Mouse (Mus musculus) liver, embryonic 11.5 days (tissue): Measurements from ENCODE around the gene Bola1. TPM values are rescaled to one million over a fixed set of nuclear protein-coding genes. Genes with fewer than 3 reads are reported as not detected.

ENCODE experiments used
- ATAC-seq: fragments of 200-750 bp; cut with Nextera tagmentation; replicated peaks from 2 replicates; pipeline ENCODE4 v1.8.0; 2017; ENCODE audit warnings: moderate number of reproducible peaks, mild to moderate bottlenecking, moderate TSS enrichment, moderate library complexity; ENCODE audit not compliant: low FRiP score
- DNase-seq: peaks from one replicate; pipeline ENCODE4 v3.0.0-alpha.2; 2017; ENCODE audit warnings: low spot score
- H3K27ac ChIP-seq: fragments of 300-500 bp; sonication (generic); 2 replicates; pipeline ENCODE4 v1.5.1; 2014; ENCODE audit warnings: mild to moderate bottlenecking, low read depth, low read length, control low read depth
- H3K27me3 ChIP-seq: fragments of 300-500 bp; sonication (generic); replicated peaks from 2 replicates; pipeline ENCODE4 v1.6.1; 2014; ENCODE audit warnings: low read length, mixed read lengths; ENCODE audit not compliant: control insufficient read depth, insufficient read depth
- H3K36me3 ChIP-seq: fragments of 300-500 bp; sonication (generic); 2 replicates; pipeline ENCODE4 v1.6.1; 2014; ENCODE audit warnings: mild to moderate bottlenecking, low read length, moderate library complexity, mixed read lengths; ENCODE audit not compliant: control insufficient read depth, insufficient read depth
- H3K4me1 ChIP-seq: fragments of 300-500 bp; sonication (generic); replicated peaks from 2 replicates; pipeline ENCODE4 v1.6.1; 2014; ENCODE audit warnings: low read length, mixed read lengths; ENCODE audit not compliant: control insufficient read depth, insufficient read depth
- H3K4me2 ChIP-seq: fragments of 300-500 bp; sonication (generic); 2 replicates; pipeline ENCODE4 v1.6.1; 2014; ENCODE audit warnings: mild to moderate bottlenecking, control low read depth, moderate library complexity
- H3K4me3 ChIP-seq: fragments of 300-500 bp; sonication (generic); 2 replicates; pipeline ENCODE4 v1.5.1; 2014; ENCODE audit warnings: low read depth, low read length, control low read depth
- H3K9ac ChIP-seq: fragments of 300-500 bp; sonication (generic); 2 replicates; pipeline ENCODE4 v1.6.1; 2014; ENCODE audit warnings: low read depth, low read length, control low read depth
- H3K9me3 ChIP-seq: fragments of 300-500 bp; sonication (generic); 2 replicates; pipeline ENCODE4 v1.6.1; 2016; ENCODE audit warnings: low read length, inconsistent platforms, mixed read lengths; ENCODE audit not compliant: control insufficient read depth
- whole genome bisulfite sequencing: fragments of 180-500 bp; shearing (Covaris S2); extraction: QIAGEN DNeasy Blood & Tissue Kit; methylation state at CpG from one replicate; pipeline ENCODE4 v1.1.7; 2014; 5-methylcytosine and 5-hydroxymethylcytosine counted together
- polyA plus RNA-seq: library from polyadenylated mRNA; unstranded; fragments of >200 nt; fragmentation: Nextera tagmentation; extraction: Ambion mirVana; gene quantifications from 2 replicates; pipeline ENCODE4 v1.2.1, GENCODE M21; 2014

The Bola1 gene
- polyA plus RNA-seq, 1 experiment from 2014 or later = 98.8 TPM

DNA sequence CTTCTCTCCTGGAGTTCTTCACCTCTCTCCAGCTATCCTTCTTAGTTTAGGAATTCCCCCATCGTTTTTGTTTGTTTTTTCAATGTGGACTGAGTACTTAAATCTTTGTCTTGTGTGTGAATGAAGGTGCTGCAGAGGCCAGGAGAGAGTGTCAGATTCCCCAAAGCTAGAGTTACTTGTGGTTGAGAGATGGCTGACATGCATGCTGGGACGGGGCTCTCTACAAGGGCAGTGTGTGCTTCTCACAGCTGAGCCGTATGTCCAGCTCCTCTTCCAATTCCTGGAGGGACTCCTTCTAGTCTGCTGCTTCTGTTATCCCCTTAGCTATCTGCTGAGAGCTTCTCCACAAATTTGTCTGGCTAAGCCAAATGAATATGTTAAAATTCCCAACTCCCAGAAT lies 16.3 kb upstream of the Bola1 start:
- Histone ChIP-seq H3K27ac (no peak overlapping the region), H3K4me3 (no peak overlapping the region), H3K4me2 (no peak overlapping the region), H3K9ac (no peak overlapping the region), H3K4me1 (peaks cover 5% of the 10 kb centered on the region), H3K27me3 (no peaks in the 10 kb centered on the region), H3K36me3 (no peaks in the 10 kb centered on the region), H3K9me3 (no peaks in the 10 kb centered on the region)
- ATAC-seq = no peak
- no peak for DNase-seq
- WGBS = 57% methylated on average over 3 of the region's 3 CpGs

DNA sequence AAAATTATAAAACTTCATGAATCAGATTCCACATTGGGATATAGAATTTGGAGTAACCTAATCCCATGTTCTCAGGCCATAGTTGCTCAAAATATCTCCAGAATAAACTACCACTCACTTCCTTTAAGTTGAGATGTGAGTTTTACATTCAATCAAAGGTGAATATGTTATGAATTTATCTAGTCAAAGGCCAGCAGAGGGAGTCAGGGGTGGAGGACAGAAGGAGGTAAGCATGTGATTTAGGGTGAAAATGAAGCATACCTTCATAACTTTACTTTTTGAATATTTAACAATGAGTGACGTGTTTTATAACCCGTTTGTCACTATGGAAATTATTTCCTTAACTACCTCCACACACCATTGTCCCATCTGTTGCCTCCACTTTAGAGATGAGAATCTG lies 15.4 kb upstream of the Bola1 start:
- no peak overlapping the region for H3K4me3 ChIP-seq
- WGBS = 80% methylated on average over 2 of the region's 2 CpGs
- ATAC-seq = no peak
- H3K36me3 ChIP-seq = no peaks in the 10 kb centered on the region
- peaks cover 2% of the 10 kb centered on the region; the same call in 1 of the 2 replicates for H3K4me1 ChIP-seq
- H3K27ac ChIP-seq = no peak overlapping the region
- H3K4me2 ChIP-seq = no peak overlapping the region
- no peaks in the 10 kb centered on the region for H3K27me3 ChIP-seq
- H3K9ac ChIP-seq = no peak overlapping the region
- H3K9me3 ChIP-seq = no peaks in the 10 kb centered on the region
- DNase-seq = no peak

DNA sequence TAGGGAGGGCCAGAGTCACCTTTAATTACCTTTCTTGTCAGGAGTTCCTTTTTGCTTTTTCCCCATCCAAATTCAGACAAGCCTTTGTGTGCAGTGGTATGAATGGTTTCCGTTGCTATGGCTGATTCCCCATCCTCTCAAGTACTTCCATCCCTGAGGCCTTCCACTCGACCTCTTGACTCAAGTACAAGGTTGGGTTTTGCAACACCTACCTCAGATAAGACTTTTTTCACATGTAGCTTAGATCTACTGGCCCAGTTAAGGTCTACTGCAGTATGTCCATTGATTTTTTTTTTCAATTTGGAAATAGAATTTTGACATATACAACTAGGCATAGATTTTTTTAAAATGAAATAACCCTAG lies 12.2 kb upstream of the Bola1 start:
- Histone ChIP-seq H3K27me3 (no peaks in the 10 kb centered on the region), H3K9me3 (no peaks in the 10 kb centered on the region), H3K9ac (no peak overlapping the region), H3K4me1 (no peaks in the 10 kb centered on the region), H3K4me2 (no peak overlapping the region), H3K27ac (no peak overlapping the region), H3K36me3 (no peaks in the 10 kb centered on the region), H3K4me3 (no peak overlapping the region)
- DNase-seq = no peak
- no peak for ATAC-seq
- 62% methylated on average over 2 of the region's 2 CpGs for WGBS

DNA sequence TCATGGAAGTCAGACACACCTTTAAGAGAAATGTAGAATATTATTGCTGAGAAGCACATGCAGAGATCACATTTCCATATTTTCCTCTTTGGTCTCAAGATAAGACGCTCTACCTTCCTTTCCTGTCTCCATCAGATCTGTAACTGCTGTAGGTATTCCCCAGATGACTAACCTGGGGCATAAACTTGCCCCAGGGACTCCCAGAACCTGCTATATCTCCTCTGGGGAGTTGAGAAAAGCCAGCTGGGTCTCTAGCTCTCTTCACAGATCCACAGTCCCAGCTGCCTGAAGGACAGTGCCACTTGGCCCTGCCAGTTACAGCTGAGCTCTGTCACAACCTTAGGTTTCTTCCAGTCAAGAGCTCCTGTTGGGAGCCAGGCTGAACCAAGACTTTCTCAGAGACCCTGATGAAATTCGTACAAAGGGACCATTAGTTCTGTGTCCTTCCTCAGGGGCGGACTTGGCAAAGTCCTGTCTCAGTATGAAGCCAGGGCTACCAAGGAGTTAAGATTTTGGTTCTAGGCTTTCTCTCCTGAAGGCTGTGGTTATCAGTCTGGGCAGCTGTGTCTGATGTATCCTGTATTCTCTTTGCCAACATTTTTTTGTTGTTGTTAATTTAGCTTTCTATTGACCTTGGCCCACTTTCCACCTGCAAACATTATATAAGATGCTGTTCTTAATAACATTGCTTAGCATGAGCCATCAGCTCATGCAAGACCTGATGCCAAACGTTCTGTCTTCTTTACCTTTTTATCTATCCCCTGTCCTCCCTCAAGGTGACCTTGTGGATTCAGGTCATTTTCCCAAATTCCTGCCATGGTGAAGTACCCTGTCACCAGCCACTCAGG lies 11.6 kb upstream of the Bola1 start:
- no peak for ATAC-seq
- no peak overlapping the region for H3K9ac ChIP-seq
- WGBS = 75% methylated on average over 4 of the region's 4 CpGs

DNA sequence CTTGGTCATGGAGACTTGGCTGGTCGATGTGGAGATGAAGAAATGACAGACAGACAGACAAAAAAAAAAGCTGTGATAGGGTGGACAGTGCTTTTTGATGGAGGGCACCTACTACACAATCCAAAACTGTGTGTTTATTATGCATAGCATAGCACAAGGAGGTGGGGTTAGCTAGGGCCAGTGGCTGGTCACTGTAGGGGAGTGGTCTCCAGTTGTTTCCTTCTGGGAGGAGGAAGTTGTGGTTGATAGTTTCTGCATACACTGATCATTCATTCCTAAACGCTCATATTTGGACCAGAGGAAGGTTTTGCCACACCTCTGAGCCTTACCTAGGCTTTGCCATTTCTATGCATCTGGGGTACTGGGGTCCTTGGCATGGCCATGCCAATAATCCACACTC lies 10.9 kb upstream of the Bola1 start:
- WGBS = 52% methylated on average over 2 of the region's 2 CpGs

More for the DNA sequence above, 11.6 kb upstream of the Bola1 start:
- Histone ChIP-seq H3K4me1 (peaks cover under 1% of the 10 kb centered on the region; the same call in 1 of the 2 replicates), H3K27ac (no peak overlapping the region), H3K36me3 (no peaks in the 10 kb centered on the region), H3K9me3 (no peaks in the 10 kb centered on the region), H3K4me2 (no peak overlapping the region), H3K27me3 (no peaks in the 10 kb centered on the region), H3K4me3 (no peak overlapping the region)
- no peak for DNase-seq

DNA sequence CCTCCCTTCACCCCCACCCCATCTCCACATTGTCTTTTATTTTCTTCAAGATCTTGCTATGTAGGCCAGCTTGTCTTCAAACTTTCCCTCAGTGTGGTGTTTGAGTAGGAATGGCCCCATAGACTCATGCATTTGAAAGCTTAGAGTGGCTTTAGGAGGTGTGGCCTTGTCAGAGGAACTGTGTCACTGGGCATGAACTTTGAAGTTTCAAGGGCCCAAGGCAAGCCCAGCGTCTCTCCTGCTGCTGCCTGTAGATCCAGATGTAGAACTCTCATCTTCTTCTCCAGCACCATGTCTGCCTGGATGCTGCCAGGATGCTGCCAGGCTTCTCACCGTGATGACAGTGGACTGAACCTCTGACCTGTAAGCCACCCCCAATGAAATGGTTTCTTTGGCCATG lies 9.3 kb upstream of the Bola1 start:
- ATAC-seq (no peak), DNase-seq (no peak)
- WGBS = 76% methylated on average over 2 of the region's 2 CpGs
- peaks cover 13% of the 10 kb centered on the region for H3K4me1 ChIP-seq
- H3K36me3 ChIP-seq = no peaks in the 10 kb centered on the region
- H3K4me3 ChIP-seq = no peak overlapping the region
- H3K27ac ChIP-seq = no peak overlapping the region
- H3K4me2 ChIP-seq = no peak overlapping the region
- no peak overlapping the region for H3K9ac ChIP-seq
- no peaks in the 10 kb centered on the region for H3K9me3 ChIP-seq
- H3K27me3 ChIP-seq = no peaks in the 10 kb centered on the region

More for the DNA sequence above, 10.9 kb upstream of the Bola1 start:
- no peak overlapping the region for H3K9ac ChIP-seq
- H3K27ac ChIP-seq = no peak overlapping the region
- ATAC-seq (no peak), DNase-seq (no peak)
- peaks cover 8% of the 10 kb centered on the region for H3K4me1 ChIP-seq
- no peaks in the 10 kb centered on the region for H3K9me3 ChIP-seq
- H3K4me3 ChIP-seq = no peak overlapping the region
- no peaks in the 10 kb centered on the region for H3K36me3 ChIP-seq
- no peaks in the 10 kb centered on the region for H3K27me3 ChIP-seq
- no peak overlapping the region for H3K4me2 ChIP-seq

DNA sequence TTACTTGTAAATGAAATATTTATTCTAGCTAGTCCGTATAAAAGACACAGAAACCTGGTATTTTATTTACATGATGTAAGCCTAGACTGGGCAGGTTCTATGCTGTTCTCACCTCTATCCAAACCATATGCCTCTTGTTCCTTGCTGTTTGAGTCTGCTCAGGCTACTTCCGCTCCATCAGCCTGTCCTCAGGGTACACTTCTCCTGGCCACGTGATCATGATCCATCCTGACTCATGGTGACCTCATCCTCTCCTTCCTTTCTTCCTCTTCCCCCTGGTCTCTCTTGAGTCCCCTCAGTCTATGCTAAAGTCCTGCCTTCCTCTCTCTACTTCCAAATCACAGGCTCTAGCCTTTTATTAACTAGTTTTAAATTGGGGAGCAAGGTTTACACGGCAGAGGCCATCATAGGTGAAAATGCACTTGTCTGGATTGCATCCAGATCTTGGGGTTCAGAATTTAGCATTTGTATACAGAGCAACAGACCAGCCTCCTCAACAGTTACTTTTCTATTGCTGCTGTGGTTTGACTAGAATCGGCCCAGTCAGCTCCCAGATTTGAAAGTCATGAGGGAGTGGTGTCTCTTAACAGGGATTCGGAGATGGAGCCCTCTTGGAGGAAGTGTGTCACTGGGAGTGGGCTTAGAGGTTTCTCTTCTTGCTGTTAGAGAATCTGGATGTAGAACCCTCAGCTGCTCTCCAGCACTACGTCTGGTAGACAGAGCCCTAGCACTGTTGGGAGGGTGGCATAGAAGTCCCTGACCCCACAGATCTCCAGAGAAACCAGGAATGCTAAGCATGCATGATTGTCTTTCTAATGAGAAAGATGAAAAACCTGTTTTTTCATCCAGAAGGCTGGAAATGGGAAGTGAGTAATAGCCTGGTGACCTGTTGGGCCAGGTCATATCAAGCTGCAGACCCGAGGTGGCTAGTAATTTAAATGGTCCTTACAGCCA lies 7.5 kb upstream of the Bola1 start:
- H3K4me2 ChIP-seq = no peak overlapping the region

DNA sequence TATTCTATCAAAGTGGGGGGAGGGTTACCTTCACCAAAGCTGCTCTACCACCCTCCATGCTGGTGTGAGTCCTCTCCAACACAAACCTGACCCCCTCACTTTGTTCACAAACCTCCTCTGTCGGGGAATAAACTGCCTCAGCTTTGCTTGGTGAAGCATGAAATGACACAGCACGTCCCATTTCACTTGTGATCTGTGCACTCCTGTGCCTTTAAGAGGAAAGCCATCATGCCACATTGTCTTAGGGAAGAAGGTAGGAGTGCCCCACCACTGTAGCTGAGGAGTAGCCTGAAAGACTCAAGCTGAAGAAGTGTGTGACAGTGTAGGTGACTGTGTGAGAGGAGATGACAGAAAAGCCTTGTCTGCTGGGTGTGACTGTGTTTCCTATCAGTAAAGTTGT lies 5.9 kb upstream of the Bola1 start:
- H3K27ac ChIP-seq = peak overlapping the region; percentile 4; the same call in 1 of the 2 replicates
- H3K27me3 ChIP-seq = no peaks in the 10 kb centered on the region
- peak overlapping the region; percentile 43 for H3K4me2 ChIP-seq
- DNase-seq (no peak), ATAC-seq (no peak)
- no peaks in the 10 kb centered on the region for H3K36me3 ChIP-seq
- H3K9me3 ChIP-seq = no peaks in the 10 kb centered on the region
- 43% methylated on average over 2 of the region's 2 CpGs for WGBS
- H3K4me1 ChIP-seq = peaks cover 26% of the 10 kb centered on the region
- H3K4me3 ChIP-seq = no peak overlapping the region
- peak overlapping the region; percentile 21; the same call in 1 of the 2 replicates for H3K9ac ChIP-seq

More for the DNA sequence above, 7.5 kb upstream of the Bola1 start:
- H3K9me3 ChIP-seq = no peaks in the 10 kb centered on the region
- no peaks in the 10 kb centered on the region for H3K27me3 ChIP-seq
- no peaks in the 10 kb centered on the region for H3K36me3 ChIP-seq
- H3K4me1 ChIP-seq = peaks cover 26% of the 10 kb centered on the region
- H3K4me3 ChIP-seq = no peak overlapping the region
- DNase-seq = no peak
- WGBS = 59% methylated on average over 8 of the region's 8 CpGs
- ATAC-seq = no peak; the same call in 1 of the 2 replicates
- no peak overlapping the region for H3K27ac ChIP-seq
- no peak overlapping the region for H3K9ac ChIP-seq
